Mouse (Mus musculus): ENCODE results near the gene Dhx36.

Dhx36 gene

GRCm38 (mm10) chr3:62506488-62507205 lies at the start of gene Dhx36:
Gene Dhx36 (minus strand): TSS chr3:62507004.
- DNase-seq, result peak; percentile 95

DNA sequence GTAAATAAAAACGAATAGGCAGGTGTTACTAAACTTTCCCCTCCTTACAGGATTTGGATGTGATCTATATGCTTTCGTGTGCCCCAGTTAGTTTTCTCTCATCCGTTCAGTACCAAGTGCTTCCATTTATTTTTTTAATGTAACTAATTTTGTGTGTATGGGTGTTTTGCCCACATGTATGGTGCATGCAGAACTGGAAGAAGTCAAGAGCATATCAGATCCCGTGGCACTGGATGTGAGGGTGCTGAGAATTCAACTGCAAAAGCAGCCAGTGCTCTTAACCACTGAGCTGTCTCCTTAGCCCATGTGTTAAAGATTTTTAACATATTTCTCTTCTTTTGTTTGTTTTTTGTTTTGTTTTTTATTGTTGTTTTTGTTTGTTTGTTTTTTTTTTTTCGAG lies 20.8 kb upstream of the Dhx36 start:
- DNase-seq, result no peak

DNA sequence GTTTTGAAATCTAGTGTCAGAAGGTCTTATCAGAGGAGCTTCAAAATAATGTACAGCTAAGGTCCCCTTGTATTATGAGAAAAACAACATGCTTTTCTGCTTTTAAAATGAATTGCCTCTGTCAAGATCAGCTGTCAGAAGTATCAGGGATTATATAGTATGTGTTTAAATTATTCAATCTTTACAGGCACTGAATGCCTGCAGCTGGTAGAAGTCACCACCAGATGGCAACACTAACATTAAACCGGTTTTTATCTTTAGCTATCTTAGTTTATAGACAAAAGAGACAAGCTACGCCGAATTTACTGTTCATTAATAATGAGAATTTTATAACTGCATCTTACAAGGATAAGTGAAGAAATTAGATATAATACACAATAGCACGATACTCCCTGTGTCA lies 20.4 kb upstream of the Dhx36 start:
- no peak for DNase-seq

DNA sequence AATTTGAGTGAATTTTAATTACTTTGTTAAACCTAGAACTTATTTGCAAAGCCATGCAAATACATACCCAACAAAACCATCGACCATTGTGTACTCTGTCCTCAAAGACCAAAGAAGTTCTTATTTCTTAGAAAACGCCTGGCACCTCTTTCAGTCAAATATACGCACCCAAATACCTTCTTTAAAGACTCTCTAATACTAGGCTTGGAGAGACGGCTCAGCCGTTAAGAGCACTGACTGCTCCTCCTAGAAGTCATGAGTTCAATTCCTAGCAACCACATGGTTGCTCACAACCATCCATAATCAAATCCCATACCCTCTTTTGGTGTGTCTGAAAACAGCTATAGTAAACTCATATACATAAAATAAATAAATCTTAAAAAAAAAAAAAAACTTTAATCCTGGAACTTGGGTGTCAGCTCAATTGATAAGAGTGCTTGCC lies 423 bp upstream of the Dhx36 start:
- no peak for DNase-seq

GRCm38 (mm10) chr3:62505166-62505900 lies 1.5 kb downstream of the Dhx36 start:
- DNase-seq, result no peak

DNA sequence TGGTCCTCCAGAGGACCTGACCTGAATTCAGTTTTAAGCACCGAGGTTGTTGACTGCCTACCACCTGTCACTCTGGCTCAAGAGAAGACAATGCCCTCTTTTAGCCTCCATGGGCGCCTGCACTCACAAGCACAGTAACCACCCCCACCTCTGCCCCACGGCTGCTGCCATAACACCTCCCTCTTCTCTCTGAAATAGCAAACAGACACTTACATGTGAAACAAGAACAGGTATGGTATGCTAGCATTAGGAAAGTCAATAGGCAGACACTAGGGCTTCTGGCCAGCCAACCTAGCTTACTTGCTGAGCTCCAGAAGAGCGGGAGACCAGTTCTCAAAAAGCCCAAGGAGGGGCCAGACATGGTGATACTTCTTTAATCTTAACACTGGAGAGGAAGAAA lies 7.5 kb downstream of the Dhx36 start:
- DNase-seq, result no peak

- no peak for DNase-seq
These were observed 14.2 kb downstream of the Dhx36 start for GRCm38 (mm10) chr3:62492568-62492967.

- no peak for DNase-seq
These were observed 22.5 kb downstream of the Dhx36 start for GRCm38 (mm10) chr3:62484340-62484739.

DNA sequence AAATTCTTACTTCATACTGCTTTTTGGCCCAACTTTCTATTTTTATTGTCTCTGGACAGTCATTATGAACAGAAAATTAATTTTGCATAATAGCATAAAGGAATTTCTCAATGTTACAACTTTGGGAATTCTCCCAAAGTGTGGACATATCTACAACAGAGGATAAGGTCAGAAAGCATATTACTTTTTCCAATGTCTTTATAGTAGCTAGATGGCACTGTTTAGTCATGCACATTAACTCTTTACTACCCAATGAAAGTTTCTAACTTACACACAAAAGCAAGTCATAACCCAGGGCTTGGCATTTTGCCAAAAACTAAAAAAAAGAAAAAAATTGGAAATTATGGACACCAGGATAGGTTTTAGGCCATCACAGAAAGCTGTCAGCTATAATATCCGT lies 36.6 kb downstream of the Dhx36 start:
- no peak for DNase-seq

GRCm38 (mm10) chr3:62464276-62464675 lies 42.5 kb downstream of the Dhx36 start:
- DNase-seq, result no peak

- no peak for DNase-seq
These were observed 47.3 kb downstream of the Dhx36 start for GRCm38 (mm10) chr3:62459483-62459882.

DNA sequence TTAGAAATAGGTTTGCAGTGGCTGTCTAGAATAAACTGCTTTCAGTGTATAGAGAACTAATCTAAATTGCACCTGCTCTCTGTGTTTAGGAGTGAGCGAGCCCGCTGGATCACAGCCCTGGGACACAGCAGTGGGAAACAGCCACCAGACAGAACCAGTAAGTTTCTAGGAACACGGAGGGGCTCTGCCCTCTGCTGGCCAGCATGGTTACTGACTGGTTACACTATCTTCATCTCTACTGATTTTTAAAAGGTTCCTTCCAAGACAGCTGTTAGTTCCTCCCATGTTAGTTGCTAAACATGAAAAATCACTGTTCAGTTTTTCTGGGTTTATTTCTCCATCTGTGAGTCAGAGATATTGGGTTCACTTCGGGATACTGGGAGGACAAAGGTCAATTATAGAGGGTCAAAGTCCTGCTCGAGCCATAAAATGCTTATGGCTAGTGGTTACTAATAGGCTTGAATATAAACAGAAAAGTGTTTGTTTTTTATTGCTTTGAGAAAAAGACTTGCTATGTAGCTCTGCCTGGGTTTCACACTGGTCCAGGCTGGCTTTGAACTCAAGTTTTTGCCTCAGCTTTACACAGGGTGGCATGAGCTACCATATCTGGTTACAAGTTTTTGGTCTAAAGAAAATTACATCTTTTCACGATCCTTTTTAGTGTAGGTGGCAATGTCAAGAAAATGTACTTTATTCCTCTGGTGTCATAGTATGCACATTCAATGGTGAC lies 48.4 kb downstream of the Dhx36 start:
- peak; percentile 31 for DNase-seq

GRCm38 (mm10) chr3:62455854-62456253 lies 51.0 kb downstream of the Dhx36 start:
- peak; percentile 39 for DNase-seq

GRCm38 (mm10) chr3:62454096-62454495 lies 52.7 kb downstream of the Dhx36 start:
- no peak for DNase-seq

GRCm38 (mm10) chr3:62452961-62453360 lies 53.8 kb downstream of the Dhx36 start:
- DNase-seq, result no peak

- DNase-seq, result no peak
These were observed 56.8 kb downstream of the Dhx36 start for GRCm38 (mm10) chr3:62449871-62450496.

GRCm38 (mm10) chr3:62447151-62447550 lies 59.7 kb downstream of the Dhx36 start:
- DNase-seq, result no peak

- DNase-seq, result no peak
These were observed 60.5 kb downstream of the Dhx36 start for GRCm38 (mm10) chr3:62446271-62446670.

GRCm38 (mm10) chr3:62443582-62444194 lies 63.1 kb downstream of the Dhx36 start:
- DNase-seq, result no peak

DNA sequence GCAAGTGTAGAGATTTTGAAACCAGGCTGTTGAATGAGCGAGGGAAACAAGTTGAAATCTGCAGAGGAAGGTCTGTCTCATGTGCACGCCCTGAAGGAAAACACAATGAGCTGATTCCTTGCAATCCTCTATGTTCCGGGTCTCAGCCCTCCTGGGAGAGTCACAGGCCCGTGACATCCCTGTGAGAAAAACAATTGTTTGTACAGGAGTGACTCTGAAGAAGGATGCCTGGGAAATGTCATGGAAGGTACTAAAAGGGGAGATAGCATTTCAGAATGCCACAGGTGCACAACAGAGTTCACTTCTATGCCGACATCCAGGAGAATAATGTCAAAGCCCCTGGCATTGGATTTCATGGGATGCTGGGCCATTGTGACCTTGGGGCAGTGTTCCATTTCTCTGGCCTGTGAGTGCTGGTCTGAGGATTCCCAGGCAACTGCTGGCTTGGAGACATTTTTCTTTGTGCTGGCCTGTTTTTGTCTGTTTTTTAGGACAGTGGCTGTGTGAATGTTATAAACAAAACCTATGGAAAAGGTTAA lies 66.3 kb downstream of the Dhx36 start:
- DNase-seq, result no peak

- DNase-seq, result no peak
These were observed 70.9 kb downstream of the Dhx36 start for GRCm38 (mm10) chr3:62435923-62436322.

- no peak for DNase-seq
These were observed 73.1 kb downstream of the Dhx36 start for GRCm38 (mm10) chr3:62433675-62434074.

Data from cerebellum, adult 9-10 months (tissue).